Mouse (Mus musculus): Measurements from ENCODE around the gene Zmynd10.

GRCm38 (mm10) chr9:107541474-107542351 lies 5.4 kb upstream of the Zmynd10 start, which contains the start of the genes Cyb561d2 and Nprl2:
- no peak for TF ChIP-seq GATA1 (IDR thresholded peaks at IDR 0.05; ENCODE audit: borderline replicate concordance, low read length)
- 0 out of 2 replicates have a peak, but pooled peaks have one; percentile 37 for TF ChIP-seq FLI1 (IDR thresholded peaks at IDR 0.05; ENCODE audit: low read length)

Measured in megakaryocyte, embryonic 14.5 days (primary cell).